9 mouse cellular contexts compared by ENCODE assay signal in the genomic region with DNA sequence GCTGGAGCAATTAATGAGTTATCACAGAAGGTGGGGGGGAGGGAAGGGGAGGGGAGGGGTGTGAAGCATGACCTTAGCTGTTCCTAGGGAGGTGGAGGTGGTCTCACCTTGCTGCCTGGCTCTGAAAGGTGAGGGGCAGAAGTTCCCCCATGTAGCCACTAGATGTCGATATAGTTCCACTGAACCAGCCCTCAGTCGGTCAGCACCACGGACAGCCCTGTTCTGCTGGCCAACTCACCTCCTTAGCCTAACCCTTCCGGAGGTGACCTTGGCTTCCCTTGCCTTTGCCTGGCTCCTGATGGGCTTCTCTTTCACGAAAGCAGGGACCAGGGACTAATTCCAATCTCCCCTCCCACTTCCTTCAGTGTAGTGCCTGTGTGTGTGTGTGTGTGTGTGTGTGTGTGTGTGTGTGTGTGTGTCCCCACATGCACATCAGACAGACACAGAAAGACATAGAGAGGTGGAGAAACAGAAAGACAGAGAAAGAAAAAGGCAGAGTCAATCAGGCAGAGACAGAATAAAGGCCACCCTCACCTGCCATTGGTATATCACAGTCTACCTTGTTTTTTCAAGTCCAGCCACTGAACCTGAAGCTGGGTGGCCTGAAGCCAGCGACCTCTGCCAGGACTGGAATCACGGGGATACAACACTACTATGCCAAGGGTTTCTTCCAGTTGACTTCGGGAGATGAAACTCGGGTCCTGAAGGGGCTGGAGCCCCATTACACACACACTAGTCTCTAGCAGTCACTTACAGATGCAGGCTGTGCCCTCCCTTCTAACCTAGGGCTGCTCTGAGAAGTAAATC.
DNase-seq lines count a peak whose midpoint lies in the region; ATAC-seq and TF ChIP-seq lines count a peak whose summit lies in the region.
"Had no signal": no experiment of that assay in that cellular context is flagged by ENCODE, and none has a peak within 500 bp of the region (broad histone marks: within the 10 kb centered on the region; RNA-seq: fewer than 3 reads in every experiment).

No protein-coding gene starts in this region.

- peak; percentile 45; the same call in 1 of the 2 replicates for ATAC-seq in forebrain, embryonic 14.5 days
- peak; percentile 71 for ATAC-seq in hindbrain, embryonic 16.5 days

- no peak overlapping the region for H3K4me3 ChIP-seq in forebrain, embryonic 14.5 days (ENCODE audit: low read depth, low read length)
- H3K4me3 ChIP-seq in hindbrain, embryonic 16.5 days (ENCODE audit: low read length): no peak overlapping the region
- H3K4me3 ChIP-seq in liver, adult 2 months (ENCODE audit: insufficient read depth, low read depth, low read length): no peak overlapping the region
- H3K4me3 ChIP-seq: erythroblast, embryonic 14.5 days had no signal

- TF ChIP-seq CTCF in liver, adult 2 months (IDR thresholded peaks at IDR 0.05; ENCODE audit: low read depth, low read length): peak; percentile 100

- H3K4me2 ChIP-seq in forebrain, embryonic 14.5 days (ENCODE audit: low read length): no peak overlapping the region
- no peak overlapping the region for H3K4me2 ChIP-seq in hindbrain, embryonic 16.5 days (ENCODE audit: low read length)

- WGBS in forebrain, embryonic 14.5 days: 32% methylated on average over 9 of the region's 9 CpGs
- WGBS in hindbrain, embryonic 16.5 days: 35% methylated on average over 9 of the region's 9 CpGs
- WGBS in liver, adult 2 months: 28% methylated on average over 9 of the region's 9 CpGs

- no peaks in the 10 kb centered on the region for H3K9me3 ChIP-seq in forebrain, embryonic 14.5 days (replicated peaks; ENCODE audit: control insufficient read depth, low read length)
- H3K9me3 ChIP-seq in hindbrain, embryonic 16.5 days (ENCODE audit: control insufficient read depth, low read length): no peaks in the 10 kb centered on the region

- TF ChIP-seq POLR2A in liver, adult 2 months (IDR thresholded peaks at IDR 0.05; ENCODE audit: extremely low read depth, insufficient read depth, low read length): no peak

- H3K27ac ChIP-seq in forebrain, embryonic 14.5 days (ENCODE audit: low read depth, low read length): no peak overlapping the region
- no peak overlapping the region for H3K27ac ChIP-seq in hindbrain, embryonic 16.5 days (ENCODE audit: low read depth, low read length)
- H3K27ac ChIP-seq in liver, adult 2 months (replicated peaks; ENCODE audit: insufficient read depth, low read depth, low read length): no peak overlapping the region

- H3K9ac ChIP-seq in forebrain, embryonic 14.5 days (ENCODE audit: low read length): no peak overlapping the region
- no peak overlapping the region for H3K9ac ChIP-seq in hindbrain, embryonic 16.5 days (ENCODE audit: low read depth, low read length)
- H3K9ac ChIP-seq in liver, adult 2 months (ENCODE audit: low read depth, low read length): no peak overlapping the region

- H3K79me2 ChIP-seq in liver, adult 2 months (ENCODE audit: control insufficient read depth, insufficient read depth, low read length): no peaks in the 10 kb centered on the region

- no peaks in the 10 kb centered on the region for H3K4me1 ChIP-seq in forebrain, embryonic 14.5 days (ENCODE audit: control insufficient read depth, insufficient read depth, low read length)
- H3K4me1 ChIP-seq in hindbrain, embryonic 16.5 days (ENCODE audit: control insufficient read depth, insufficient read depth, low read depth, low read length): no peaks in the 10 kb centered on the region
- no peaks in the 10 kb centered on the region for H3K4me1 ChIP-seq in liver, adult 2 months (ENCODE audit: control insufficient read depth, insufficient read depth, low read length)

- no peaks in the 10 kb centered on the region for H3K27me3 ChIP-seq in forebrain, embryonic 14.5 days (replicated peaks; ENCODE audit: control insufficient read depth, insufficient read depth, low read length)
- H3K27me3 ChIP-seq in hindbrain, embryonic 16.5 days (replicated peaks; ENCODE audit: control insufficient read depth, insufficient read depth, low read length): no peaks in the 10 kb centered on the region
- no peaks in the 10 kb centered on the region for H3K27me3 ChIP-seq in liver, adult 2 months (ENCODE audit: control insufficient read depth, insufficient read depth, low read length)

- peak; percentile 63 for DNase-seq in urinary bladder, postnatal 14 days (ENCODE audit: low spot score)
- no peak for DNase-seq in urinary bladder, postnatal 10 days (ENCODE audit: low spot score)
- DNase-seq in c-Kit-positive CD71-positive TER-119-positive erythroid progenitor cells, embryonic 14.5 days (ENCODE audit: low spot score): peak; percentile 25
- peak; percentile 58 for DNase-seq in forebrain, embryonic 14.5 days (ENCODE audit: low spot score)
- DNase-seq in liver, adult 2 months (ENCODE audit: extremely low read depth, low read depth, low spot score): peak; percentile 31
- peak; percentile 56 for DNase-seq in naive thymus-derived CD4-positive, alpha-beta T cell, adult 2 months (ENCODE audit: low read depth)
- DNase-seq in thymus, postnatal 14 days: peak; percentile 47

- H3K36me3 ChIP-seq in forebrain, embryonic 14.5 days (ENCODE audit: control insufficient read depth, insufficient read depth, low read length): no peaks in the 10 kb centered on the region
- no peaks in the 10 kb centered on the region for H3K36me3 ChIP-seq in hindbrain, embryonic 16.5 days (ENCODE audit: control insufficient read depth, insufficient read depth, low read length)
- no peaks in the 10 kb centered on the region for H3K36me3 ChIP-seq in liver, adult 2 months (ENCODE audit: control insufficient read depth, insufficient read depth, low read length)
